Mouse (Mus musculus) heart, adult 2 months (tissue): ENCODE measurements around the gene Atg16l2. TPM values are rescaled to one million over a fixed set of nuclear protein-coding genes. Genes with fewer than 3 reads are reported as not detected.
A peak's percentile ranks its signal among the peaks of the same experiment; 100 is the strongest.

Source experiments
- DNase-seq, 2 experiments: peaks; one replicate each; pipeline ENCODE4 v3.0.0; 2021
- H3K27ac ChIP-seq: fragments of 200-600 bp; 2 replicates; pipeline ENCODE4 v1.8.1; 2022
- H3K27me3 ChIP-seq: fragments of 200-500 bp; 2 replicates; pipeline ENCODE4 v1.6.1; 2012; ENCODE audit warnings: mild to moderate bottlenecking, low read length, inconsistent platforms, mixed read lengths; ENCODE audit not compliant: control insufficient read depth, insufficient read depth
- H3K36me3 ChIP-seq: fragments of 200-500 bp; 2 replicates; pipeline ENCODE4 v1.6.1; 2012; ENCODE audit warnings: low read length, inconsistent platforms; ENCODE audit not compliant: control insufficient read depth, insufficient read depth
- H3K4me1 ChIP-seq: fragments of 200-500 bp; 2 replicates; pipeline ENCODE4 v1.6.1; 2011; ENCODE audit warnings: low read length; ENCODE audit not compliant: control insufficient read depth, insufficient read depth
- H3K4me3 ChIP-seq: fragments of 200-600 bp; 2 replicates; pipeline ENCODE4 v1.8.1; 2022
- H3K79me2 ChIP-seq: fragments of 200-500 bp; replicated peaks from 2 replicates; pipeline ENCODE4 v1.6.1; 2012; ENCODE audit warnings: mild to moderate bottlenecking, inconsistent platforms, low read length, moderate library complexity, mixed read lengths; ENCODE audit not compliant: control insufficient read depth, insufficient read depth
- H3K9ac ChIP-seq: fragments of 200-500 bp; 2 replicates; pipeline ENCODE4 v1.6.1; 2012; ENCODE audit warnings: low read depth, mild to moderate bottlenecking, control low read depth, inconsistent platforms, low read length, mixed read lengths
- CTCF ChIP-seq: fragments of 200-600 bp; IDR thresholded peaks from 2 replicates; pipeline ENCODE4 v1.8.1; 2022; ENCODE audit warnings: antibody characterized with exemption, mild to moderate bottlenecking, moderate library complexity
- EP300 ChIP-seq: fragments of 200-500 bp; IDR thresholded peaks from 2 replicates; pipeline ENCODE4 v1.6.1; 2011; ENCODE audit warnings: low read depth, low read length, control low read depth; ENCODE audit not compliant: insufficient read depth
- POLR2A ChIP-seq: fragments of 200-500 bp; IDR thresholded peaks from 2 replicates; pipeline ENCODE4 v1.6.1; 2011; ENCODE audit warnings: mild to moderate bottlenecking, low read depth, low read length, control low read depth; ENCODE audit not compliant: insufficient read depth
- WGBS: fragments of 180-500 bp; shearing (Covaris S2); methylation state at CpG from one replicate; pipeline ENCODE4 v1.1.7; 2018; 5-methylcytosine and 5-hydroxymethylcytosine counted together
- intact Hi-C: fragments of 180-260 bp; cut with DNase I; formaldehyde crosslinking; loops from one replicate; pipeline ENCODE4 v1.15.1; 2025
- polyA plus RNA-seq: library from polyadenylated mRNA; depleted of rRNA; stranded (reverse); fragments of >200 nt; gene quantifications from 2 replicates; pipeline ENCODE4 v1.2.3, GENCODE M21; 2012
- total RNA-seq, 2 experiments: library from RNA; stranded (reverse); gene quantifications; 2 replicates each; pipeline ENCODE4 v1.2.3; 2021

The Atg16l2 gene
- total and polyA plus RNA-seq, 3 experiments = 7.8 to 22.8 (median 8.9) TPM

DNA sequence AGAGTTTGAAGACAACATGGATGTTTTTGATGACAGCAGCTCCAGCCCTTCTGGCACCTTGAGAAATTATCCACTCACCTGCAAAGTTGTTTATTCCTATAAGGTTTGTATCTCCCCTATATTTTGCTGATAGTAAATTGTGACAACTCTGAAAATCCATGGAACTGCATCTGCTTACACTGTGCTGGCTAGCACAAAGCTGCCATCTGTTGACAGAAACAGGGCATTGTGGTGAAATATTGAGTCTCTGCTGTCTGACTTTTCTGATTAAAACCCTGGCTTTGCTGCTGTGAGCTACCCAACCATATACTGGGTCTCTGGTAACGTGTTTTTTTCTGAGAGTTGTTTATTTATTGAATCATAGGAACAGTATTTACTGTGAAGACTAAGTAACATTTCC, 30.4 kb downstream of the Atg16l2 start:
- no peak overlapping the region for H3K4me3 ChIP-seq
- peaks cover 16% of the 10 kb centered on the region for H3K36me3 ChIP-seq
- DNase-seq = no peak
- intact Hi-C loops = no loop called here
- peaks cover 5% of the 10 kb centered on the region for H3K4me1 ChIP-seq
- H3K79me2 ChIP-seq = no peaks in the 10 kb centered on the region
- WGBS = 70% methylated on average over 1 of the region's 1 CpGs
- H3K27ac ChIP-seq = no peak overlapping the region
- peak; percentile 53 for TF ChIP-seq CTCF
- no peak for TF ChIP-seq POLR2A
- H3K9ac ChIP-seq = no peak overlapping the region
- H3K27me3 ChIP-seq = no peaks in the 10 kb centered on the region

DNA sequence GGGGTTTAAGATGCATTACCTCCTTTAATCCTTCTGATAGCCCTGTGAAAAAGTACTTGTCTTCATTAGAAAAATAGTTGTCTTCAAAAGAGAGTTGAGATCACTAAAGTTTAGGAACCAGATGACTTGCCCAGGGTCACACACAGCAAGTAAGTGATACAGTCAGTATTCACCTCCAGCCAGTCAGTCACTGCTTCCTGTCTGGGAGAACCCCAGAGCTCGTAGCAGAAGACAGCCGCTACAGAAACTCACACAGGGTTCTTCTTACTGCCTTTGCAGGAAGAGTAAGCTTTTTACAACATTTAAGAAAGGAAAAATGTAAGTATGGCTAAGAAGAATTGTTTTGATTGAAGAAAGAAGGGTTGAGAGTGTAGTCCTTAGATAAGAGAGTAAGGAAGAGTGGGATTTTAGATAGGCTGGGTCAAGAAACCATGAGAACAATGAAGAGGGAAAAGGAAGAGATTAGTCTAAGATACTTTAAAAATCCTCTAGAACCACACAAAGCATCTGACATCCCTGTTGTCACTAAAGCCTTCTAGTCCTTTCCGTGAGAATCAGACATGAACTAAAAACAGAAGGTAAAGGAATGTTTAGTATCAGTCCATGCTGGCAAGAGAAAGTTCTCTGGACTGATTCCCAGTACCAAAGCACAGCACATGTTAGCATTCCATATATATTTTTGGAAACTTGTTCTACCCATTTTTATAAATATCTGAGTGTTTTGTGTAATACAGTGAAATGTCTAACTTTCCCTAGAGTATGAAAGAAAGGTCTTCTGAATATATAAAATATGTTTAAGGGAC, 34.4 kb downstream of the Atg16l2 start:
- DNase-seq = no peak
- TF ChIP-seq CTCF = no peak
- TF ChIP-seq POLR2A = no peak
- TF ChIP-seq EP300 = no peak
- 18% methylated on average over 3 of the region's 3 CpGs for WGBS

DNA sequence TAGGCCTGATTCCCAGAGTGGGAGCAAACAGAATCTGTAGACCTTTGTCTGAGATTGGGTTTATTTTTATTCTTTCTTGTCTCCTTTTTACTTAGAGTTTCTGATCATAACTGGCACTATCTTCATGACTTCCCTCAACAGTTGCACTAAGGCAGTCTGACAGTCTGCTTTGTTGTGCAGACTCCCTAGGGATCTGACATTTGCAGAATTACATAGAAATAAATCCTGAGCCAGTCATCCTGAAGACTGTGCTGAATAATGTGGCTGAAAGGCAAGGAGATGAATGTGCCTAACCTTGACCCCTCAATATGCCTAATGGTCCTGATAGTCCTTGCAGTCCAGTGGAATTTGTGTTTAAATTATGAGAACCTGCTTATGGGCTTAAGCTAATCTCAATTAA, 38.5 kb downstream of the Atg16l2 start:
- peaks cover 15% of the 10 kb centered on the region for H3K36me3 ChIP-seq
- H3K79me2 ChIP-seq = no peaks in the 10 kb centered on the region
- H3K9ac ChIP-seq = no peak overlapping the region
- DNase-seq = no peak
- peaks cover 5% of the 10 kb centered on the region for H3K4me1 ChIP-seq
- no peaks in the 10 kb centered on the region for H3K27me3 ChIP-seq
- no peak overlapping the region for H3K4me3 ChIP-seq
- no peak overlapping the region for H3K27ac ChIP-seq
- intact Hi-C loops = no loop called here
- TF ChIP-seq POLR2A (no peak), CTCF (no peak), EP300 (no peak)

More for the DNA sequence above, 34.4 kb downstream of the Atg16l2 start:
- Histone ChIP-seq H3K27me3 (no peaks in the 10 kb centered on the region), H3K36me3 (peaks cover 17% of the 10 kb centered on the region), H3K27ac (peak overlapping the region; percentile 40), H3K4me3 (no peak overlapping the region), H3K79me2 (no peaks in the 10 kb centered on the region), H3K4me1 (peaks cover 5% of the 10 kb centered on the region), H3K9ac (no peak overlapping the region)
- intact Hi-C loops = no loop called here

DNA sequence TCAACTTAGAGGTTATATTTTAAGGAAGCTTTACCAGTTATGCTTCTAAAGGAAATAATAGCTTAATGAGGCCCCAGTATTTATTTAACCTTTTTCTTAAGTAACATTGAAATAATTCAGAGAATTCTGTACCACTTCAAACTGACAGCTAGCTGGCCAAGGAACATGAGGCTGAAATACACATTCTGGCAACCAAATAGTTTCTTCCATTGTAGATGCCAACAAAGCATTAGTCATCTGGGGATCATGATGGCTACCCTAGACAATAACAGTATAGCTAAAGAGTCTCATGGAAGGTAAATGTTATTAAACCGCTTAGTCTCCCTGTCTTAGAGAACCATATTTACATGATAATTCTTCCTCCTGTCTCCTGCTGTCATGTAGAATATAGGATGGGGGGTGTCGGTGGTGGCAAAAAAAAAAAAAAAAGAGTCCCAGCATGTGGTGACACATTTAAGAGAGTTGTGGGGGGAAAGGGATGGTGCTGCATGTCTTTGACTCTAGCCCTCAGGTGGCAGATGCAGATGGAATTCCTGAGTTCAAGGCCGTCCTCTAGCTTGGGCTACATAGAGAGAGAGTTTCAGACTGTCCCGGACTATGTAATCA, 40.0 kb downstream of the Atg16l2 start:
- Histone ChIP-seq H3K27me3 (no peaks in the 10 kb centered on the region), H3K4me1 (peaks cover 1% of the 10 kb centered on the region), H3K79me2 (no peaks in the 10 kb centered on the region), H3K36me3 (peaks cover 6% of the 10 kb centered on the region), H3K9ac (no peak overlapping the region), H3K4me3 (no peak overlapping the region), H3K27ac (no peak overlapping the region)
- WGBS = 89% methylated on average over 4 of the region's 4 CpGs
- DNase-seq = no peak
- TF ChIP-seq POLR2A (no peak), EP300 (no peak), CTCF (no peak)
- intact Hi-C loops = no loop called here

DNA sequence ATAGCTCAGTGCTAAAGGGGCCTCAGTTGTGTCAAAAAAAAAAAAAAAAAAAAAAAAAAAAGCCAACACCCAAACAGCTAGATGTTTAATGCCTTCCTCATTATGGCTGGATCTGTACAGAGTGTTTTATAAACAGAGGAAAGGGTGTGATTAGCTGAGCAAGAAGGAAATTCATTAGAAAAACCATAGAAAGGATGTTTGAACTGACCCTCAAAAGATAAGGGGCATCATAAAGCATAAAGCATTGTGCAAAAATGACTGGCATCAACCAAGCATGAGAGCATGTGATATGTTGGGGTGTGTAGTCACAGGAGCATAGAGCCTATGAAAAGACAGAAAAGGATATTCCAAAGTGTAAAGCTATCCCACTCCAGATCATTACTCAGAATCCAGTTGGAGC, 43.6 kb downstream of the Atg16l2 start:
- no peak overlapping the region for H3K9ac ChIP-seq
- H3K79me2 ChIP-seq = no peaks in the 10 kb centered on the region
- H3K27ac ChIP-seq = no peak overlapping the region
- no peak for DNase-seq
- intact Hi-C loops = no loop called here
- H3K4me3 ChIP-seq = no peak overlapping the region
- no peaks in the 10 kb centered on the region for H3K27me3 ChIP-seq
- no peak for TF ChIP-seq EP300
- no peak for TF ChIP-seq POLR2A
- no peak for TF ChIP-seq CTCF
- H3K4me1 ChIP-seq = no peaks in the 10 kb centered on the region
- peaks cover 3% of the 10 kb centered on the region for H3K36me3 ChIP-seq

DNA sequence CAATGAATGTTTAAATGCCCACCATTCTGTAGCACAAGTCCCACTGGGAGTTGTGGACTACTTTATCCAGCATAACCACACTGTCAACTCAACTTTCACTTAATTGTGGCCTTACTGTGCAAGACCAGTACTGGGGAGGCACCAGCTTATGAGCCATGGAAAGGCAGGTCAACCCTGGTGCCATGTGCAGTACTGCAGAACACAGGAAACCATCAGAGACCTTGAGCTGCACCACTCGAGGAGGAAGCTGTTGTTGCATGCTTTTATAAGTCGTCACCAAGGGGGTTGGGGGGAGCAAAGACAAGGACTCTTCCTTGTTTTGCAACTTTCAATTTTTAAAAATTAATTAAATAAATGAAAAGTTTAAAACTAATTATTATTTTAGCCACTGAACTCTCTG, 49.0 kb downstream of the Atg16l2 start:
- WGBS = 61% methylated on average over 2 of the region's 2 CpGs
- H3K4me1 ChIP-seq = no peaks in the 10 kb centered on the region
- intact Hi-C loops = no loop called here
- no peak overlapping the region for H3K4me3 ChIP-seq
- H3K27ac ChIP-seq = no peak overlapping the region
- H3K36me3 ChIP-seq = peaks cover 5% of the 10 kb centered on the region
- TF ChIP-seq CTCF = no peak
- no peak for TF ChIP-seq EP300
- no peak for TF ChIP-seq POLR2A
- no peak for DNase-seq
- H3K9ac ChIP-seq = no peak overlapping the region
- no peaks in the 10 kb centered on the region for H3K79me2 ChIP-seq
- no peaks in the 10 kb centered on the region for H3K27me3 ChIP-seq
